Mouse (Mus musculus) neutrophil, adult 5-6 weeks (primary cell): Measurements from ENCODE around the gene Cat. TPM values are rescaled to one million over a fixed set of nuclear protein-coding genes. Genes with fewer than 3 reads are reported as not detected.

Source experiments
- ATAC-seq: fragments of 151-379, 151-347 bp; 2 replicates; pipeline ENCODE4 v1.8.0; 2017; ENCODE audit warnings: mild to moderate bottlenecking, moderate TSS enrichment; ENCODE audit not compliant: insufficient number of reproducible peaks, poor library complexity, low FRiP score, severe bottlenecking; ENCODE audit errors: extremely low read depth
- total RNA-seq: library from RNA; stranded (forward); fragments of 200-1000 nt; gene quantifications from 2 replicates; pipeline ENCODE4 v1.2.3, GENCODE M21; 2017

Gene Cat
- total RNA-seq, 1 experiment from 2014 or later: 89.6 TPM

DNA sequence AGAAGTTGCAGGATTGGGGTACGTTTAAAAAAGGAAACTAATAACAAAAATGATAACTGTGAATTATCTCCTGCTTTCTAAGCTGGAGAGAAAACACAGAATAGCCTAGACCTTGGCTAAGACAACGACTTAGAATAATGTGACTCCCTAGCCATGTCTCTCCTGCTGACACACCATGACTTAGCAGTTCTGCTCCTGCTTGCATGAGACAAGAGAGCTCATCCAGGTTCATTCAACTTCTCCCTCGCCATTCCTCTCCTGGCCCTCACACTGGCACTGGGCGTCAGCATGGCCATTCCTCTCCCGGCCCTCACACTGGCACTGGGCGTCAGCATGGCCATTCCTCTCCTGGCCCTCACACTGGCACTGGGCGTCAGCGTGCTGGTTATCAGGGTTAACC lies 4.7 kb downstream of the Cat start:
- ATAC-seq: no peak

DNA sequence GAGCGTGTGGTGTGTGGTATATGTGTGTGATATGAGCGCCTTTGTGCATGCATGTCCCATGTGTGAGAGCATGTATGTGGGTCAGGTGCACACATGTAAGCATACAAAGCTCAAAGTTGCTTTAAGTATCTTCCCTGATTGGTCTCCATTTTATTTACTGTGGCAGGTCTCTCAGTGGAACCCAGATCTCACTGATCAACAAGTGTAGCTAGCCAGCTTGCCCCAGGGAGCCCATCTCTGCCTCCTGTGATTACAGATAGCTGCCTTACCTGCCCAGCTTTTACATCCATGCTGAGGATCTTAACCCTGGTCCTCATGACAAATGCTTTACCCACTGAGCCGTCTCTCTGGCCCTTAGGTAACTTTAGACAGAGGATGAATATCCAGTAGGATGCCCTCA lies 6.6 kb downstream of the Cat start:
- ATAC-seq: no peak

DNA sequence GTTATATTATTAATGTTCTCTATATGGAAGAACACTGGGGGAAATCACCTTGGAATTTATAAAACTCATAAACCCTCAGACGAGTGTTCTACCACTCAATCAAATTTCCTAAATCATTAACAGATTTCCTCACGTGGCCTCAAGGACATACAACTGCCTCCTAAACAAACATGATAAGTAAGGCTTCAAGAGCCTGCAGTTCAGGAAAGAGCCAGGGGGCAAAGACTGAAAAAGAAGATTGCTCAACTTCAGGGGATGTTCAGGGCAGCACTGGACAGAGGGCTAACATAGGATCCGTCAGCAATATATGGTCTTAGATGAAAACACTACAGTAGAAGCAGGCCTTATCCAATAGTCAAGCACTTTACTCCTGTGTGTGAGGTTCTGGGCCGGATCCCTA lies 7.5 kb downstream of the Cat start:
- ATAC-seq: no peak

- no peak for ATAC-seq
Measured at GRCm38 (mm10) chr2:103476657-103477056, 8.3 kb downstream of the Cat start.

GRCm38 (mm10) chr2:103476180-103476579 lies 8.8 kb downstream of the Cat start:
- no peak for ATAC-seq

GRCm38 (mm10) chr2:103473362-103473761 lies 11.6 kb downstream of the Cat start:
- no peak for ATAC-seq

GRCm38 (mm10) chr2:103466984-103467588 lies 17.9 kb downstream of the Cat start:
- no peak for ATAC-seq

DNA sequence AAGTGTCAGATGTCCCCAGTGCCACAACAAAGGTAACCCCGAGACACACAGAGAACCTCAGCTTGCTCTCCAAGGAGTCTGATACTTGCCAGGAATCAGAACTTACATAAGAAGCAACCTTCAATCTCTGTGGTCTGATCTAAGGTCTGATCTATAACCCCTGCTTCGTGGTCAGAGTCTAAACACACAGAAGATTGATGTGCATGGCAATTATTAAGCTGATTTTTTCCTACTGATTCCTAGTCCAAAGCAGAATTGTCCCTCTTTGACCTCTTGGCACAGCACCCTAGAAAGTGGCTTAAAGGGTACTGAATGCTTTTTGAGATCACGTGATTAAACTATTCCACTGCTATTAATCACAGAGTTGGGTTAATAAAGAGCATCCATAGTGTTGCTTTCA lies 18.7 kb downstream of the Cat start:
- no peak for ATAC-seq

DNA sequence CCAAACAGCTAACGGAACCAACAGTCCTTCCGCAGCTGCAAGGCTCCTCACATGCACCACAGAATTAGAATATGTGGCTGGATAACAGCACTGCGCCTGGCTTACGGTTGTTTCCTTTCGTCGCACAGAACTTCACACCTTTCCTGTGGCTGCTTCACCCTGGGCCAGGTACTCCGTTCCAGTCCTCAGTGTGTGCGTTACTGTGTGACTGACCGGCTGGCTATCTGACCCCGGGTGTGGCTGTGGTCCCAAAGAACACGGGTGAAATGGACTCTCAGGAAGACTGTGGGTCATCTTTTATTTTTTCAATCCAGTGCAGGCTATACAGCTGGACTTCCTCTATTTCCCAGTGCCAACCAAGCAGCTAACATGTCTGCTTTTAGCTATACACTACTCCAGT lies 19.5 kb downstream of the Cat start:
- no peak for ATAC-seq

- no peak for ATAC-seq
Measured at GRCm38 (mm10) chr2:103464524-103464923, 20.4 kb downstream of the Cat start.

DNA sequence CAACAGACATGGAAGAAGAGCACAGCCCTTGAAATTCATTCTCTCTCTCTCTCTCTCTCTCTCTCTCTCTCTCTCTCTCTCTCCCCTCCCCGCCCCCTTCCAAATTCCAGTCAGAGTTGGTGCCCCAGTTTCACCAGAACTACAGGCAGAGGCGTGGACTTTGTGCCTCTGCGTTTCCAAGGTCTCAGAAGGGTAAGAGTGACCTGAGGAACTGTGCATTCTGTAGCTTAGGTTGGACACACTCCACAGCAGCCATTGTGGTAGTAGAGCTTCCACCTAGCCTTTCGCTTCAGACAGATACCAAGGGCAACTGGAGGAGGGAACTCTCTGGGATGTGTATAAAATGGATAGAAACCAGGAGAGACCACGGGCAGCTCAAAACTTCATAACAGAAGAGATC lies 22.2 kb downstream of the Cat start:
- no peak for ATAC-seq

GRCm38 (mm10) chr2:103461743-103462142 lies 23.2 kb downstream of the Cat start:
- no peak for ATAC-seq

GRCm38 (mm10) chr2:103461210-103461609 lies 23.8 kb downstream of the Cat start:
- no peak for ATAC-seq

- ATAC-seq: no peak
Measured at GRCm38 (mm10) chr2:103459069-103459468, 25.9 kb downstream of the Cat start.

GRCm38 (mm10) chr2:103457628-103458027 lies 27.3 kb downstream of the Cat start:
- no peak for ATAC-seq

GRCm38 (mm10) chr2:103457048-103457447 lies 27.9 kb downstream of the Cat start:
- ATAC-seq: no peak

DNA sequence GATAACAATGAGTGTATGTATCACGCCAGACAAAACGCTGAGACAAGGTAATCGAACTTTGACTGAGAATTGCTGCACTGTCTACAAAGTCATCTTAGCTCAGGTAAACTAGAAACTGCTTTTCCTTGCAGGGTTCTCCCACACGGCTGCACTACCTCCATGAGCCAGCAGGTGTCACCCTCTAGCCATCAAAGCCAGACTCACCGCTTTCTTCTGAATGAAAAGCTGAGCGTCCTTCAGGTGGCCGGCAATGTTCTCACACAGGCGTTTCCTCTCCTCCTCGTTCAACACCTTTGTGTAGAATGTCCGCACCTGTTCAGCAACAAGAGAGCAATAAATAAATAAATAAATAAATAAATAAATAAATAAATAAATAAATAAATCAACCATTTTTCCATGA lies 28.3 kb downstream of the Cat start:
- ATAC-seq: peak; percentile 85

- no peak for ATAC-seq
Measured at GRCm38 (mm10) chr2:103455748-103456147, 29.2 kb downstream of the Cat start.

DNA sequence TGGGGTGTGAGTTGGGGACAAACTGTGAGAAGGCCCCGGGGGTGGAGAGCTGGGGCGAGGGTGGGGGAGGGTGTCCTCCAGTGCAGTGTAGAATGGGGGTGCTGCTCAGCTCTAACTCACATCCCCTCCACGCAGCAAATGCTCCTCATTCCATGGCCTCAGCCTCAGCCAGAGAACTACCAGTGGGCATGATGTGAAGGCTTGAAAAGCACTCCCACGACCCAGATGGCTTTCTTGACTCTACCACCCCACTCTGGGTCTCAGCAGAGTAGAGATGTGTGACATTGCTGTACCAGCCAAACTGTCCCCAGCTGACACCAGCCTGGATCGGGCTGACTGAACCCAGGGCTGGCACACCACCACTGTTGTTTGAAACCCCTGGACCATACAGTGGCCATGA lies 32.4 kb downstream of the Cat start:
- no peak for ATAC-seq

GRCm38 (mm10) chr2:103450267-103450666 lies 34.7 kb downstream of the Cat start:
- ATAC-seq: no peak

DNA sequence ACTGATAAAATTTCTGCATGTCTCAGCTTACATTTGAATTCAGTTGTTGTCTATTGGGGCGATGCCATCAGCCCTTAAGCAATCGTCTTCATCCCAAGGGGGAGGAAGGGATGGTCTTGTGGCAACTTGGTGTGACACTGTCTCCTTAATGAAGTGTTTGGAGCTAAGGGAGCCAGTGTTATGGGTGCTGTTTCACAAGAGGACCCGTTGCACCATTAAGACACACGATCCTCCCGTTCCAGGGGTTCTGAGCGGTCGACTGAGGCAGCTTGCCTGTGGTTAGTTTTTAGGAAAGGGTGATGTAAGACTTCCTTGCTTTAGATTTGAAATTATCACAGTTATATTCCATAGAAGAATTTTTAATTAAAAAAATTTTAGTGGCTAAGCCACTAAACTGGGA lies 35.1 kb downstream of the Cat start:
- ATAC-seq: no peak
